Mouse (Mus musculus) liver, embryonic 16.5 days (tissue): ENCODE data around the gene Larp6. TPM values are rescaled to one million over a fixed set of nuclear protein-coding genes. Genes with fewer than 3 reads are reported as not detected.

Source experiments
- ATAC-seq: fragments of 200-750 bp; cut with Nextera tagmentation; 2 replicates; pipeline ENCODE4 v1.8.0; 2017; ENCODE audit warnings: low read depth, mild to moderate bottlenecking, moderate number of reproducible peaks, moderate library complexity
- H3K27ac ChIP-seq: fragments of 300-500 bp; sonication (generic); 2 replicates; pipeline ENCODE4 v1.5.1; 2014; ENCODE audit warnings: mild to moderate bottlenecking, low read length
- H3K27me3 ChIP-seq: fragments of 300-500 bp; sonication (generic); 2 replicates; pipeline ENCODE4 v1.6.1; 2014; ENCODE audit warnings: low read depth, low read length, mixed read lengths; ENCODE audit not compliant: control insufficient read depth, insufficient read depth
- H3K36me3 ChIP-seq: fragments of 300-500 bp; sonication (generic); 2 replicates; pipeline ENCODE4 v1.6.1; 2014; ENCODE audit warnings: mild to moderate bottlenecking; ENCODE audit not compliant: control insufficient read depth, insufficient read depth
- H3K4me1 ChIP-seq: fragments of 300-500 bp; sonication (generic); 2 replicates; pipeline ENCODE4 v1.6.1; 2014; ENCODE audit warnings: low read depth, low read length, mixed read lengths; ENCODE audit not compliant: control insufficient read depth
- H3K4me2 ChIP-seq: fragments of 300-500 bp; sonication (generic); 2 replicates; pipeline ENCODE4 v1.6.1; 2014; ENCODE audit warnings: low read depth, low read length, mixed read lengths
- H3K4me3 ChIP-seq: fragments of 300-500 bp; sonication (generic); 2 replicates; pipeline ENCODE4 v1.5.1; 2014; ENCODE audit warnings: low read depth, mild to moderate bottlenecking, low read length
- H3K9ac ChIP-seq: fragments of 300-500 bp; sonication (generic); 2 replicates; pipeline ENCODE4 v1.6.1; 2014; ENCODE audit warnings: low read depth, low read length
- H3K9me3 ChIP-seq: fragments of 300-500 bp; sonication (generic); replicated peaks from 2 replicates; pipeline ENCODE4 v1.6.1; 2016; ENCODE audit warnings: low read length; ENCODE audit not compliant: control insufficient read depth
- WGBS: fragments of 180-500 bp; shearing (Covaris S2); extraction: QIAGEN DNeasy Blood & Tissue Kit; methylation state at CpG from one replicate; pipeline ENCODE4 v1.1.7; 2014; ENCODE audit not compliant: insufficient replicate concordance; 5-methylcytosine and 5-hydroxymethylcytosine counted together
- polyA plus RNA-seq: library from polyadenylated mRNA; unstranded; fragments of >200 nt; fragmentation: Nextera tagmentation; extraction: Ambion mirVana; gene quantifications from 2 replicates; pipeline ENCODE4 v1.2.1, GENCODE M21; 2015

Larp6 gene
- polyA plus RNA-seq, 1 experiment from 2014 or later: 0.05 TPM

DNA sequence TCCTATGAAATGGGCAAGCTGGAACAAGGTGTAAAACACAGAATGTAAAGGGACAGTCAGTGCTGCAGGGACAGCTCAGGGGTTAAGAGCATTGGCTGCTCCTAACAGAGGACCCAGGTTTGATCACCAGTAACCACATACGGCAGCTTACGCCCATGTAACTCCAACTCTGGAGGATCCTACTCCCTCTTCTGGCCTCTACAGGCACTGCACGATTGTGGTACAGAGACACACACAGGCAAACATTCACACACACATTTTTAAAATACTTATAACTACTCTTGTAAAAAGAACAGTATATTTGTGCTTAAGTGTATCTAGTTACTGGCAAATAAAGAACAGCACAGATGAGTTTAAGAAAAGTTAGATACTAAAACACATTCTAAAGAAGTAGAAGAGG, 31.8 kb upstream of the Larp6 start:
- Histone ChIP-seq H3K4me1 (no peaks in the 10 kb centered on the region), H3K36me3 (no peaks in the 10 kb centered on the region), H3K27ac (no peak overlapping the region), H3K4me2 (no peak overlapping the region), H3K9me3 (no peaks in the 10 kb centered on the region), H3K9ac (no peak overlapping the region), H3K4me3 (no peak overlapping the region), H3K27me3 (no peaks in the 10 kb centered on the region)
- WGBS: 70% methylated on average over 3 of the region's 3 CpGs
- no peak for ATAC-seq

GRCm38 (mm10) chr9:60682753-60683152, 30.0 kb upstream of the Larp6 start:
- H3K36me3 ChIP-seq: no peaks in the 10 kb centered on the region
- no peak overlapping the region for H3K4me3 ChIP-seq
- 68% methylated on average over 4 of the region's 4 CpGs for WGBS
- H3K9me3 ChIP-seq: no peaks in the 10 kb centered on the region
- H3K27me3 ChIP-seq: no peaks in the 10 kb centered on the region
- H3K4me1 ChIP-seq: peaks cover 3% of the 10 kb centered on the region; the same call in 1 of the 2 replicates
- no peak overlapping the region for H3K9ac ChIP-seq
- H3K4me2 ChIP-seq: no peak overlapping the region
- no peak overlapping the region for H3K27ac ChIP-seq
- ATAC-seq: no peak

GRCm38 (mm10) chr9:60687415-60687814, 25.4 kb upstream of the Larp6 start:
- ATAC-seq: 0 out of 2 replicates have a peak, but pooled peaks have one; percentile 13
- Histone ChIP-seq H3K9ac (no peak overlapping the region), H3K27ac (no peak overlapping the region), H3K27me3 (no peaks in the 10 kb centered on the region), H3K4me1 (peaks cover 4% of the 10 kb centered on the region; the same call in 1 of the 2 replicates), H3K9me3 (no peaks in the 10 kb centered on the region), H3K4me3 (peak overlapping the region; percentile 64), H3K36me3 (no peaks in the 10 kb centered on the region), H3K4me2 (peak overlapping the region; percentile 73)
- WGBS: 5% methylated on average over 7 of the region's 7 CpGs

DNA sequence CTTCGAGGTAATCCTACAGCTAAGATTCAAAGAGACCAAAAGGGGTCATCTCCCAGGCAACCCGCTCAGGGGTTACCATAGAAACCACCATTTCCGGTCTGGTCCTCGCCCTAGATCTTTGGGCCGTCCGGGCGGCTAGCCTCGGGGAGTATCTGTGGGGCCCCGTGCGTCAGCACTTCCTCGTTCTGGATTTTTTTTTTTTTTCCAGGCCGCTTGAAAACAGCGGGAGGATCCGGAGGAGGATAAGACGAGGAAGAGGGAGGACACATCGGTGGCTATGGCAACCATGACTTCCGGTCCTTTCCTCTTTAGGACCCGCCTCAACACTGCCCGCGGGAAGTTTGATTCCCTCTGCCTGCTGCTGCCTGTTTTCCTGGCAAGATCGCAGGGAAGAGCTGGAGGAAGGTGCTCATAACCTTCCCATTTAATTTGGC, 24.9 kb upstream of the Larp6 start, which contains the start of gene Lrrc49:
Gene Lrrc49, minus strand, starts transcription at position 268 of the 434 bp plus-strand sequence.
- H3K27ac ChIP-seq: no peak within 1 kb of the TSS
- ATAC-seq: peak; percentile 76
- H3K27me3 ChIP-seq: no peaks in the 10 kb centered on the region
- H3K9ac ChIP-seq: peak within 1 kb of the TSS; percentile 34; the same call in 1 of the 2 replicates
- peaks cover 4% of the 10 kb centered on the region; the same call in 1 of the 2 replicates for H3K4me1 ChIP-seq
- no peaks in the 10 kb centered on the region for H3K36me3 ChIP-seq
- H3K4me2 ChIP-seq: peak within 1 kb of the TSS; percentile 73
- 0% methylated on average over 21 of the region's 21 CpGs for WGBS
- peak within 1 kb of the TSS; percentile 64 for H3K4me3 ChIP-seq
- H3K9me3 ChIP-seq: no peaks in the 10 kb centered on the region

- Histone ChIP-seq H3K9ac (no peak overlapping the region), H3K4me1 (peaks cover 2% of the 10 kb centered on the region; the same call in 1 of the 2 replicates), H3K4me2 (no peak overlapping the region), H3K27ac (no peak overlapping the region), H3K27me3 (no peaks in the 10 kb centered on the region), H3K4me3 (no peak overlapping the region), H3K36me3 (no peaks in the 10 kb centered on the region), H3K9me3 (no peaks in the 10 kb centered on the region)
- 44% methylated on average over 4 of the region's 4 CpGs for WGBS
- ATAC-seq: no peak
These were observed 20.2 kb upstream of the Larp6 start for GRCm38 (mm10) chr9:60692624-60693023.

- Histone ChIP-seq H3K4me2 (no peak overlapping the region), H3K4me3 (no peak overlapping the region), H3K27ac (no peak overlapping the region), H3K4me1 (no peaks in the 10 kb centered on the region), H3K27me3 (no peaks in the 10 kb centered on the region), H3K9me3 (no peaks in the 10 kb centered on the region), H3K9ac (no peak overlapping the region), H3K36me3 (no peaks in the 10 kb centered on the region)
- no peak for ATAC-seq
- 44% methylated on average over 2 of the region's 2 CpGs for WGBS
These were observed 18.8 kb upstream of the Larp6 start for GRCm38 (mm10) chr9:60693986-60694385.

- Histone ChIP-seq H3K4me1 (no peaks in the 10 kb centered on the region), H3K4me2 (no peak overlapping the region), H3K27ac (no peak overlapping the region), H3K4me3 (no peak overlapping the region), H3K36me3 (no peaks in the 10 kb centered on the region), H3K27me3 (no peaks in the 10 kb centered on the region), H3K9ac (no peak overlapping the region), H3K9me3 (no peaks in the 10 kb centered on the region)
- 50% methylated on average over 6 of the region's 6 CpGs for WGBS
- ATAC-seq: no peak
These were observed 16.4 kb upstream of the Larp6 start for GRCm38 (mm10) chr9:60696271-60696985.

- Histone ChIP-seq H3K9me3 (no peaks in the 10 kb centered on the region), H3K4me1 (no peaks in the 10 kb centered on the region), H3K9ac (no peak overlapping the region), H3K4me2 (no peak overlapping the region), H3K4me3 (no peak overlapping the region), H3K27me3 (no peaks in the 10 kb centered on the region), H3K27ac (no peak overlapping the region), H3K36me3 (no peaks in the 10 kb centered on the region)
- ATAC-seq: no peak
- 63% methylated on average over 18 of the region's 18 CpGs for WGBS
These were observed 13.1 kb upstream of the Larp6 start for GRCm38 (mm10) chr9:60699581-60700231.

DNA sequence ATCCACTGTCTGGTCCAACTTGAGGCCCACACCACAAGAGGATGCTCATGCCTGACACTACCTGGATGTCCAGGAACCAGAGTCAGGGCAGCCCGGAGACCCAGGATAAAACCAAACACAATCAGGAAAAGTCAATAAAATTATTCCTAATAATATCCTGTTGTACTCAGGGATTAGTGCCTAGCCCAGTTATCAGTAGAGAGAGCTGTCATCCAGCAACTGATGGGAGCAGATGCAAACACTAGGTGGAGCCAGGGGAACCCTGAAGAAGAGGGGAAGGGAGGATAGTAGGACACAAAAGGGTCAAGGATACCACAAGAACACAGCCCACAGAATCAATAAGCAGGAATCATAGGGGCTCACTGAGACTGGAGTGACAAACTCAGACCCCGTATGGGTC, 5.2 kb upstream of the Larp6 start:
- Histone ChIP-seq H3K4me2 (no peak overlapping the region), H3K4me1 (no peaks in the 10 kb centered on the region; the same call in 1 of the 2 replicates), H3K4me3 (no peak overlapping the region), H3K9ac (no peak overlapping the region), H3K36me3 (no peaks in the 10 kb centered on the region), H3K27ac (no peak overlapping the region), H3K9me3 (no peaks in the 10 kb centered on the region), H3K27me3 (peaks cover 2% of the 10 kb centered on the region; the same call in 1 of the 2 replicates)
- WGBS: 63% methylated on average over 2 of the region's 2 CpGs
- no peak for ATAC-seq
